Mouse (Mus musculus) urinary bladder, postnatal 36 days (tissue): ENCODE data around the gene Trim59.

Source experiments
- DNase-seq, 2 experiments: peaks; one replicate each; pipeline ENCODE4 v3.0.0; 2022; ENCODE audit warnings: low spot score in 2 of 2, mixed read lengths in 1 of 2

Gene Trim59

DNA sequence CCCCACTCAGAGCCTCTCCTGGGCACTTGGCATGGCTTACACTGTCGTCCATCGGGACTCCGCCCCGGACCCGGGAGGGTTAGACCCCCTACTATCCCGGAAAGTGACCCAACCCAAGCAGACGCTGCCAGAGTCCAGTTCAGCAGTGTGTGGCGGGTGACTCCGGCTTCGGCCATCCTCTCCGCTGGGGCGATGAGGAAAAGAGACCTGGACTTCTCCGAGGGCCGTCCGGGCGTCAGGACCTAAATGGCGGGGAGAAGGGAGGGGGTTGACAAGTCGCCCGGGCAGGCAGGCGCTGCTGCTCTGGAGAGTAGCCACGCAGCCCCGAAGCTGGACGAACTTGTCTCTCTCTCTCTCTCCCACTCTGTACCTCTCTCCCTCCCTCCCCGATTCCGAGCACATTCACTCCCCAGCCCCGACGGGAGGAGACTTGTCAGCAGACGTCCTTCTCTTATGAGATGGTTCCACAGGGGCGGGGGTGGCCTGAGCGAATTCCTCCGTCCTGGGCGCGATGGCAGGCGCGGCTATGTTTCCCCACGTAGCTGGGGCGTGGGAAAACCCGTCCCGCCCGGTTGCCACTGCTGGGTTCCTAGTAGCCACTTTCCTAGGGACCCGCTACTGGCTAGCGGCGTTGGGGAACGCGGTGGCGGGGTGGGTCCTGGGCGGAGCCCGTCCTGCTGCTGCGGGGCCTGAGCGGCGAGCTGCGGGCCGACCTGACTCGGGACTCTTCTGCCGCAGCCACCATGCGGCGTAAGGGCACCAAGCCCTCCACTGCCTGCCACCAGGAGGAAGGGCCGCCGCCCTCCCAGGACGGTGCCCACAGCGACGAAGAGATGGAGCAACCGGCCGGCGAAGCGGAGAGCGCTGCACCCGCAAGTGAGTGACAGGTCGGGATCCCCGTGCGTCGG is 39.0 kb downstream of the Trim59 start:
- DNase-seq = peak; percentile 43 to 52

GRCm38 (mm10) chr3:69004437-69005337 is 39.9 kb downstream of the Trim59 start, which contains the start of the genes Ift80 and Smc4:
Gene Ift80 (minus strand): TSS chr3:69004570.
Gene Smc4 (plus strand): TSS chr3:69004738.
- DNase-seq = peak; percentile 89 to 93

GRCm38 (mm10) chr3:69004055-69004436 is 40.5 kb downstream of the Trim59 start:
- no peak for DNase-seq

DNA sequence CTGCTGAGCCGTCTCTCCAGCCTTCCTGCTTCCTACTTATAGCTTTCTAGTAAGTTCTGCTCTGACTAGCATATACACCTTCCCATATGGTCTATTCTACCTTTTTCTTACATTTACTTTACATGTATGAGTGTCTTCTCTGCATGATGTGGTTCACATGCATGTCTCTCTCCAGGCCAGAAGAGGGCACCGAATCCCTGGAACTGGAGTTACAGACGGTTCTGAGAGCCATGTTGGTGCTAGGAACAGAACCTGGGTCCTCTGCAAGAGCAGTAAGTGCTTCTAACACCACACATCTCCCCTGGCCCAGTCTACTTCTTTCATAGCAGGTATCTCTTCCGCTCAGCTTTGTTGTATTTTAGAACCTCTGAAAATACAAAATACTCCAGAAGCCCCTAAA is 41.8 kb downstream of the Trim59 start:
- no peak for DNase-seq

DNA sequence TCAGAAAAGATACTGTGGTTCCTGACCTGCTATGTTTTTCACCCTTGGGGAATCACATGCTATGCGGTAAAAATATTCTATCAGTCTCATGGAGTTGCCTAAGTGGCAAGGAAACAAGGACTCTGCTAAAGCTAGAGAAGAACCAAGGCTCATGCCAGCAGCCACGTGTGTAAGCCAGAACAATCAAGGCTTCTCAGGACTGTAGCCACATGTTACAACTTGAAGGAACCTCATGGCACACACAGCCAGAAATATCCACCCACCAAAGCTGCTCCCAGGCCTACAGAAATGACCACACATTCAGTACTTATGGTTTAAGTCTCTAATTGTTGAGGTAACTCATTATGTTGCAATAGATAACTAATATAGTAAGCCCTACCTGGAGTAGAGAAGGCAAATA is 58.0 kb downstream of the Trim59 start:
- no peak for DNase-seq
